Mouse (Mus musculus): ENCODE measurements around the gene Afp.

Afp gene

GRCm38 (mm10) chr5:90490518-90490917 is at the start of gene Afp:
Gene Afp (plus strand): TSS chr5:90490737.
- DNase-seq, result no peak

- DNase-seq, result no peak
Measured at GRCm38 (mm10) chr5:90447577-90447976, 43.0 kb upstream of the Afp start.

GRCm38 (mm10) chr5:90449961-90450360 is 40.6 kb upstream of the Afp start:
- no peak for DNase-seq

- DNase-seq, result no peak
Measured at GRCm38 (mm10) chr5:90452711-90453110, 37.8 kb upstream of the Afp start.

GRCm38 (mm10) chr5:90457241-90457640 is 33.3 kb upstream of the Afp start:
- no peak for DNase-seq

GRCm38 (mm10) chr5:90458727-90459126 is 31.8 kb upstream of the Afp start:
- no peak for DNase-seq

- no peak for DNase-seq
Measured at GRCm38 (mm10) chr5:90460619-90461018, 29.9 kb upstream of the Afp start, which contains the start of gene Alb. Gene Alb (plus strand): TSS chr5:90460897.

- no peak for DNase-seq
Measured at GRCm38 (mm10) chr5:90466806-90467205, 23.7 kb upstream of the Afp start.

GRCm38 (mm10) chr5:90467245-90467644 is 23.3 kb upstream of the Afp start:
- no peak for DNase-seq

GRCm38 (mm10) chr5:90470836-90471235 is 19.7 kb upstream of the Afp start:
- no peak for DNase-seq

GRCm38 (mm10) chr5:90473902-90474301 is 16.6 kb upstream of the Afp start:
- no peak for DNase-seq

- no peak for DNase-seq
Measured at GRCm38 (mm10) chr5:90474369-90474768, 16.2 kb upstream of the Afp start.

GRCm38 (mm10) chr5:90476741-90477140 is 13.8 kb upstream of the Afp start:
- DNase-seq, result no peak

GRCm38 (mm10) chr5:90477308-90478140 is 13.0 kb upstream of the Afp start:
- no peak for DNase-seq

GRCm38 (mm10) chr5:90478886-90479285 is 11.7 kb upstream of the Afp start:
- DNase-seq, result no peak

GRCm38 (mm10) chr5:90485597-90485996 is 4.9 kb upstream of the Afp start:
- no peak for DNase-seq

GRCm38 (mm10) chr5:90488323-90488722 is 2.2 kb upstream of the Afp start:
- no peak for DNase-seq

- no peak for DNase-seq
Measured at GRCm38 (mm10) chr5:90492440-90492839, 1.9 kb downstream of the Afp start.

GRCm38 (mm10) chr5:90494308-90494707 is 3.8 kb downstream of the Afp start:
- DNase-seq, result no peak

GRCm38 (mm10) chr5:90499509-90499908 is 9.0 kb downstream of the Afp start:
- DNase-seq, result no peak

- peak; percentile 53 for DNase-seq
Measured at GRCm38 (mm10) chr5:90500714-90501113, 10.2 kb downstream of the Afp start.

- no peak for DNase-seq
Measured at GRCm38 (mm10) chr5:90501752-90502151, 11.2 kb downstream of the Afp start.

- no peak for DNase-seq
Measured at GRCm38 (mm10) chr5:90504742-90505141, 14.2 kb downstream of the Afp start.

- no peak for DNase-seq
Measured at GRCm38 (mm10) chr5:90506507-90506906, 16.0 kb downstream of the Afp start.

GRCm38 (mm10) chr5:90507411-90507949 is 16.9 kb downstream of the Afp start:
- no peak for DNase-seq

Data from cerebellum, adult 11 months (tissue).